Mouse (Mus musculus): ENCODE measurements around the gene Tmprss11d.

- TF ChIP-seq POLR2A (IDR thresholded peaks at IDR 0.05; ENCODE audit: borderline replicate concordance, control insufficient read depth, low read depth, low read length) = no peak
- TF ChIP-seq CTCF (IDR thresholded peaks at IDR 0.05; ENCODE audit: control insufficient read depth, insufficient read depth, low read length) = no peak
Measured at GRCm38 (mm10) chr5:86373320-86373719, at the start of gene Tmprss11d.
